Mouse (Mus musculus): ENCODE data around the gene Fgf14. TPM values are rescaled to one million over a fixed set of nuclear protein-coding genes. Genes with fewer than 3 reads are reported as not detected.

Gene Fgf14
- total and polyA plus RNA-seq, 3 experiments: 0.11 TPM; not detected in 2

DNA sequence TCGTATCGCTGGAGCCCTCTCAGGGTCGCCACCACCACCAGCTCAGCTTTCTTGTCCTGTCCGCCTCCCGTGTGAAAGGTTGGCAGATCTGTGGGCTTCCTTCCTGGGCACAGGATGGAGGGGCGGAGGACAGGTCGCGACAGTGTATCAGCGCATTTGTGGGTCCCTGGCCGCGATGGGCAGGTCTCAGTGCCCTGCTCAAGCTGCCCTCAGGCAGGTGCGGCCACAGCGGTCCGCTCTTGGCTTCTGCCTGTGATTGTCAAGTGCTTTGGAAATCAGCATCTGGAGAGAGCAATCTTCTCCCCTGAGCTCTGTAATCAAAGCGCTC lies 484.1 kb downstream of the Fgf14 start:
- TF ChIP-seq GATA1 (IDR thresholded peaks at IDR 0.05; ENCODE audit: borderline replicate concordance, low read length) (no peak), CTCF (IDR thresholded peaks at IDR 0.05; ENCODE audit: low read depth, low read length) (no peak), GATA2 (IDR thresholded peaks at IDR 0.05; ENCODE audit: borderline replicate concordance, low read depth, low read length) (no peak), TAL1 (conservative IDR thresholded peaks at IDR 0.05; ENCODE audit: low read depth, low read length) (no peak), POLR2AphosphoS5 (IDR thresholded peaks at IDR 0.05; ENCODE audit: insufficient replicate concordance, low read depth, low read length) (no peak)
- Histone ChIP-seq H3K36me3 (replicated peaks) (no peaks in the 10 kb centered on the region), H3K27me3 (ENCODE audit: insufficient read depth, low read length) (no peaks in the 10 kb centered on the region; the same call in 1 of the 2 replicates), H3K4me3 (ENCODE audit: low read depth, low read length) (no peak overlapping the region), H3K9me3 (replicated peaks) (peaks cover 23% of the 10 kb centered on the region), H3K4me1 (ENCODE audit: insufficient read depth, low read depth, low read length) (no peaks in the 10 kb centered on the region)
- ATAC-seq (ENCODE audit: extremely low read depth, insufficient number of reproducible peaks, low FRiP score, poor library complexity, severe bottlenecking): no peak
- DNase-seq (ENCODE audit: low spot score): no peak

DNA sequence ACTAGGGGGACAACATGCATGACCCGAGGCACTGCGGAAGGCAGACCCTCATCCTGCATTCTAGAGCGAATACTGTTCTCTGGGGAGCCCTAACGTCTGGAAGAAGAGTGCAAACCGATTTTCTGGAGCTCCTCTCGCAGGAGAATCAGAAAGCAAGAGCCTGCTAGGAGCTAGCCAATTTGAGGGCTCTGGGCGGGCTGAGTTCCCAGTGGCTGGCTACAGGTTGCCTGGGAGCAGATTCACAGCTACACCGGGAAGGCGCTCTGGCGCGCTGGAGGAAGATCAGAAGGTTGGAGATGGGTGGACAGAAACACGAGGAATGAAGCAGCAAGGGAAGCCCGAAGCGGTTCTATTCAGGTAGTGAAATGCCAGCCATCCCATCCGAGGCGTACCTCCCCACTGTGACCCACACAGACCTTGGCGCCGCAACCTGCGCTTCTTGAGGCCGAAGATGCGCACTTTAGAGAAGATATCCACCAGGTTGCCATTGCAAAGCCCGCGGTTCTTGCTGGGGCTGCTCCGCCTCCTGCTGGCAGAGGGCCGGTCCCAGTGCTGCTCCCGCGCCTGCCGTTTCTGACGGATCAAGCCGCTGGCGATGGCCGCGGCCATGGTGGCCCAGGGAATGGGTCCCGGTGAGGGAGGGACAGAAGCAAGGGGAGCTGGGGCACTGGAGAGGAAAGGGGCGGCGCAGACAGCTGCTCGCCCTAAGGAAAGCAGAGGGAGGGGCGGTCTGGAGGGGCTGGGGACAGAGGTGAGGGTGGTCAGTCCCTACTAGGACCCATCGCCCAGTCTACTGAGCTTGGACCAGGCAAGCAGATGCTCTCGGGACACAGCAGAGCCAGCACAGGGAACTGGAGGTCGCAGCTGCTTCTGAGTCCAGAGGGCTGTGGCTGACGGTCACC lies 484.8 kb downstream of the Fgf14 start:
- no peak overlapping the region; the same call in 1 of the 2 replicates for H3K4me3 ChIP-seq (ENCODE audit: low read depth, low read length)
- ATAC-seq (ENCODE audit: extremely low read depth, insufficient number of reproducible peaks, low FRiP score, poor library complexity, severe bottlenecking): no peak
- no peaks in the 10 kb centered on the region for H3K4me1 ChIP-seq (ENCODE audit: insufficient read depth, low read depth, low read length)
- no peaks in the 10 kb centered on the region; the same call in 1 of the 2 replicates for H3K27me3 ChIP-seq (ENCODE audit: insufficient read depth, low read length)
- DNase-seq (ENCODE audit: low spot score): no peak
- peaks cover 23% of the 10 kb centered on the region for H3K9me3 ChIP-seq (replicated peaks)
- no peaks in the 10 kb centered on the region for H3K36me3 ChIP-seq (replicated peaks)
- TF ChIP-seq POLR2AphosphoS5 (IDR thresholded peaks at IDR 0.05; ENCODE audit: insufficient replicate concordance, low read depth, low read length) (no peak), TAL1 (conservative IDR thresholded peaks at IDR 0.05; ENCODE audit: low read depth, low read length) (no peak), CTCF (IDR thresholded peaks at IDR 0.05; ENCODE audit: low read depth, low read length) (no peak), GATA1 (IDR thresholded peaks at IDR 0.05; ENCODE audit: borderline replicate concordance, low read length) (no peak), GATA2 (IDR thresholded peaks at IDR 0.05; ENCODE audit: borderline replicate concordance, low read depth, low read length) (no peak)

GRCm38 (mm10) chr14:124180265-124180664 lies 496.7 kb downstream of the Fgf14 start:
- Histone ChIP-seq H3K4me1 (ENCODE audit: insufficient read depth, low read depth, low read length) (no peaks in the 10 kb centered on the region), H3K4me3 (ENCODE audit: low read depth, low read length) (no peak overlapping the region), H3K36me3 (replicated peaks) (no peaks in the 10 kb centered on the region), H3K27me3 (ENCODE audit: insufficient read depth, low read length) (no peaks in the 10 kb centered on the region), H3K9me3 (replicated peaks) (no peaks in the 10 kb centered on the region)
- DNase-seq (ENCODE audit: low spot score) (no peak), ATAC-seq (ENCODE audit: extremely low read depth, insufficient number of reproducible peaks, low FRiP score, poor library complexity, severe bottlenecking) (no peak)
- TF ChIP-seq POLR2AphosphoS5 (IDR thresholded peaks at IDR 0.05; ENCODE audit: insufficient replicate concordance, low read depth, low read length) (no peak), GATA1 (IDR thresholded peaks at IDR 0.05; ENCODE audit: borderline replicate concordance, low read length) (no peak), TAL1 (conservative IDR thresholded peaks at IDR 0.05; ENCODE audit: low read depth, low read length) (no peak), GATA2 (IDR thresholded peaks at IDR 0.05; ENCODE audit: borderline replicate concordance, low read depth, low read length) (no peak), CTCF (IDR thresholded peaks at IDR 0.05; ENCODE audit: low read depth, low read length) (no peak)

GRCm38 (mm10) chr14:124174111-124174510 lies 502.8 kb downstream of the Fgf14 start:
- no peaks in the 10 kb centered on the region for H3K9me3 ChIP-seq (replicated peaks)
- DNase-seq (ENCODE audit: low spot score) (no peak), ATAC-seq (ENCODE audit: extremely low read depth, insufficient number of reproducible peaks, low FRiP score, poor library complexity, severe bottlenecking) (no peak)
- no peaks in the 10 kb centered on the region for H3K27me3 ChIP-seq (ENCODE audit: insufficient read depth, low read length)
- no peak overlapping the region for H3K4me3 ChIP-seq (ENCODE audit: low read depth, low read length)
- TF ChIP-seq POLR2AphosphoS5 (IDR thresholded peaks at IDR 0.05; ENCODE audit: insufficient replicate concordance, low read depth, low read length) (no peak), GATA2 (IDR thresholded peaks at IDR 0.05; ENCODE audit: borderline replicate concordance, low read depth, low read length) (no peak), GATA1 (IDR thresholded peaks at IDR 0.05; ENCODE audit: borderline replicate concordance, low read length) (no peak), CTCF (IDR thresholded peaks at IDR 0.05; ENCODE audit: low read depth, low read length) (no peak), TAL1 (conservative IDR thresholded peaks at IDR 0.05; ENCODE audit: low read depth, low read length) (no peak)
- no peaks in the 10 kb centered on the region for H3K36me3 ChIP-seq (replicated peaks)
- no peaks in the 10 kb centered on the region for H3K4me1 ChIP-seq (ENCODE audit: insufficient read depth, low read depth, low read length)

GRCm38 (mm10) chr14:124163618-124164185 lies 513.2 kb downstream of the Fgf14 start:
- DNase-seq (ENCODE audit: low spot score): no peak

DNA sequence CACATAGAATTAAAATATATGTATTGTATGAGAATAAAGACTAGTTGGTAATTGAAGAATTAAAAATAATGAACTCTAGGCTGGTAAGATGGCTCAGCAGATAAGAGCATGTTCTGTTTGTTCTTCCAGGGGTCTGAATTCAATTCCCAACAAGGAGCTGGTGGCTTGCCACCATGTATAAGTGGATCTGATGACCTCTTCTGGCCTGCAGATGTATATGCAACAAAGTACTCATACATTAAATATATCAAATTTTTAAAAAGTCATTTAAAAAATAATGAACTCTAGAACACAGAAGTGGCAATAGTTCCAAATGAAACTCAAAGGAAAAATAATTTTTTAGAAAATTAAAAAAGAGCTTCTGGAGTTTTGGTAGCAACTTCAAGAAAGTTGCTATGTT lies 529.5 kb downstream of the Fgf14 start:
- DNase-seq (ENCODE audit: low spot score): no peak
- H3K9me3 ChIP-seq (replicated peaks): 0 out of 2 replicates have a peak, but pooled peaks cover 2% of the 10 kb centered on the region
- no peaks in the 10 kb centered on the region for H3K4me1 ChIP-seq (ENCODE audit: insufficient read depth, low read depth, low read length)
- TF ChIP-seq GATA1 (IDR thresholded peaks at IDR 0.05; ENCODE audit: borderline replicate concordance, low read length) (no peak), GATA2 (IDR thresholded peaks at IDR 0.05; ENCODE audit: borderline replicate concordance, low read depth, low read length) (no peak), POLR2AphosphoS5 (IDR thresholded peaks at IDR 0.05; ENCODE audit: insufficient replicate concordance, low read depth, low read length) (no peak), TAL1 (conservative IDR thresholded peaks at IDR 0.05; ENCODE audit: low read depth, low read length) (no peak), CTCF (IDR thresholded peaks at IDR 0.05; ENCODE audit: low read depth, low read length) (no peak)
- H3K4me3 ChIP-seq (ENCODE audit: low read depth, low read length): no peak overlapping the region
- ATAC-seq (ENCODE audit: extremely low read depth, insufficient number of reproducible peaks, low FRiP score, poor library complexity, severe bottlenecking): no peak
- H3K36me3 ChIP-seq (replicated peaks): no peaks in the 10 kb centered on the region
- no peaks in the 10 kb centered on the region for H3K27me3 ChIP-seq (ENCODE audit: insufficient read depth, low read length)

More at GRCm38 (mm10) chr14:124163618-124164185, 513.2 kb downstream of the Fgf14 start:
- no peaks in the 10 kb centered on the region for H3K4me1 ChIP-seq (ENCODE audit: insufficient read depth, low read depth, low read length)
- H3K27me3 ChIP-seq (ENCODE audit: insufficient read depth, low read length): no peaks in the 10 kb centered on the region
- H3K36me3 ChIP-seq (replicated peaks): no peaks in the 10 kb centered on the region
- H3K9me3 ChIP-seq (replicated peaks): no peaks in the 10 kb centered on the region; the same call in 1 of the 2 replicates
- no peak for ATAC-seq (ENCODE audit: extremely low read depth, insufficient number of reproducible peaks, low FRiP score, poor library complexity, severe bottlenecking)
- TF ChIP-seq POLR2AphosphoS5 (IDR thresholded peaks at IDR 0.05; ENCODE audit: insufficient replicate concordance, low read depth, low read length): no peak
- no peak overlapping the region for H3K4me3 ChIP-seq (ENCODE audit: low read depth, low read length)

Measured in G1E (cell line).